Mouse (Mus musculus) liver, adult 2 months (tissue): Measurements from ENCODE around the gene Rgs7. TPM values are rescaled to one million over a fixed set of nuclear protein-coding genes. Genes with fewer than 3 reads are reported as not detected.
A peak's percentile ranks its signal among the peaks of the same experiment; 100 is the strongest.

Experiments
- DNase-seq: peaks from one replicate; pipeline ENCODE4 v3.0.0-alpha.2; 2011; ENCODE audit warnings: low read depth, low spot score; ENCODE audit errors: extremely low read depth
- H3K27ac ChIP-seq: fragments of 200-500 bp; replicated peaks from 2 replicates; pipeline ENCODE4 v1.5.1; 2012; ENCODE audit warnings: low read depth, mild to moderate bottlenecking, control low read depth, inconsistent platforms, low read length; ENCODE audit not compliant: insufficient read depth
- H3K27me3 ChIP-seq: fragments of 200-500 bp; 2 replicates; pipeline ENCODE4 v1.6.1; 2012; ENCODE audit warnings: mild to moderate bottlenecking, moderate library complexity, low read length, inconsistent platforms; ENCODE audit not compliant: control insufficient read depth, insufficient read depth
- H3K36me3 ChIP-seq: fragments of 200-500 bp; 2 replicates; pipeline ENCODE4 v1.6.1; 2012; ENCODE audit warnings: low read length, inconsistent platforms; ENCODE audit not compliant: control insufficient read depth, insufficient read depth
- H3K4me1 ChIP-seq: fragments of 200-500 bp; 2 replicates; pipeline ENCODE4 v1.6.1; 2011; ENCODE audit warnings: low read length; ENCODE audit not compliant: control insufficient read depth, insufficient read depth
- H3K4me3 ChIP-seq: fragments of 200-500 bp; 2 replicates; pipeline ENCODE4 v1.5.1; 2011; ENCODE audit warnings: low read depth, mild to moderate bottlenecking, control low read depth, low read length, moderate library complexity; ENCODE audit not compliant: insufficient read depth
- H3K79me2 ChIP-seq: fragments of 200-500 bp; 2 replicates; pipeline ENCODE4 v1.6.1; 2012; ENCODE audit warnings: inconsistent platforms, mild to moderate bottlenecking, low read length, moderate library complexity; ENCODE audit not compliant: control insufficient read depth, insufficient read depth
- H3K9ac ChIP-seq: fragments of 200-500 bp; 2 replicates; pipeline ENCODE4 v1.6.1; 2012; ENCODE audit warnings: low read depth, mild to moderate bottlenecking, control low read depth, inconsistent platforms, low read length
- CTCF ChIP-seq: fragments of 200-500 bp; IDR thresholded peaks from 2 replicates; pipeline ENCODE4 v1.5.1; 2011; ENCODE audit warnings: low read depth, low read length, control low read depth
- POLR2A ChIP-seq: fragments of 200-500 bp; IDR thresholded peaks from 2 replicates; pipeline ENCODE4 v1.6.1; 2011; ENCODE audit warnings: low read length, control low read depth; ENCODE audit not compliant: insufficient read depth; ENCODE audit errors: extremely low read depth
- WGBS: fragments of 180-500 bp; shearing (Covaris S2); methylation state at CpG from one replicate; pipeline ENCODE4 v1.1.7; 2018; 5-methylcytosine and 5-hydroxymethylcytosine counted together
- polyA plus RNA-seq: library from polyadenylated mRNA; depleted of rRNA; stranded (reverse); fragments of >200 nt; gene quantifications from 2 replicates; pipeline ENCODE4 v1.2.3, GENCODE M21; 2012
- total RNA-seq: library from RNA; depleted of rRNA; stranded (reverse); fragments of >200 nt; gene quantifications from 2 replicates; pipeline ENCODE4 v1.2.3, GENCODE M21; 2014

Gene Rgs7
- total and polyA plus RNA-seq, 2 experiments: 0.09 to 0.11 TPM

- H3K4me1 ChIP-seq: no peaks in the 10 kb centered on the region
- TF ChIP-seq POLR2A: no peak
- WGBS: 93% methylated on average over 1 of the region's 1 CpGs
- no peak overlapping the region for H3K27ac ChIP-seq
- DNase-seq: no peak
- no peaks in the 10 kb centered on the region for H3K27me3 ChIP-seq
- H3K4me3 ChIP-seq: no peak overlapping the region
- no peaks in the 10 kb centered on the region for H3K36me3 ChIP-seq
- H3K79me2 ChIP-seq: no peaks in the 10 kb centered on the region
- H3K9ac ChIP-seq: no peak overlapping the region
Observed at GRCm38 (mm10) chr1:175346162-175346561, 146.1 kb downstream of the Rgs7 start.

DNA sequence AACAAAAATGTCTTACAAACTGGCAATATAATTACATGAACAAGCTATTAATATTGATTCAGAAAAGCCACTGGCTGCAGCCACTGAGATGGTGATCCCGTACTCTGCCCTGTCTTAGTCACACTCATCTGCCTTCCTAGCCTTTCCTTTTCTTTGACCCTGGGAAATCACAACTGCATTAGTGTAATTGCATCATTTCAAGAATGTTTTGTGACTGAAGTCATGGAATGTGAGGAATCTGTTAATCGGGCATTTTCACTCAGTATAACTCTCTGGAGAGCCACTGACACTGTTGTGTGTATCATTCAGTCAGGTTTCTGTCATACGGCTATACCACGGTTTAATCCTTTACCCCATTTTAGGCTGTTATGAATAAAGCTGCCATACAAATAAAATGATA, 156.1 kb downstream of the Rgs7 start:
- 80% methylated on average over 4 of the region's 4 CpGs for WGBS
- H3K27ac ChIP-seq: no peak overlapping the region
- H3K9ac ChIP-seq: no peak overlapping the region
- TF ChIP-seq CTCF: no peak
- no peak for TF ChIP-seq POLR2A
- no peaks in the 10 kb centered on the region for H3K27me3 ChIP-seq
- no peaks in the 10 kb centered on the region for H3K36me3 ChIP-seq
- peak; percentile 16 for DNase-seq
- no peak overlapping the region for H3K4me3 ChIP-seq
- no peaks in the 10 kb centered on the region for H3K79me2 ChIP-seq
- no peaks in the 10 kb centered on the region for H3K4me1 ChIP-seq

GRCm38 (mm10) chr1:175333041-175333854, 159.1 kb downstream of the Rgs7 start:
- H3K27ac ChIP-seq: no peak overlapping the region
- H3K79me2 ChIP-seq: no peaks in the 10 kb centered on the region
- TF ChIP-seq CTCF (no peak), POLR2A (no peak)
- H3K4me3 ChIP-seq: no peak overlapping the region
- H3K4me1 ChIP-seq: no peaks in the 10 kb centered on the region
- H3K27me3 ChIP-seq: no peaks in the 10 kb centered on the region
- H3K9ac ChIP-seq: no peak overlapping the region
- DNase-seq: no peak
- 86% methylated on average over 9 of the region's 9 CpGs for WGBS
- H3K36me3 ChIP-seq: no peaks in the 10 kb centered on the region

DNA sequence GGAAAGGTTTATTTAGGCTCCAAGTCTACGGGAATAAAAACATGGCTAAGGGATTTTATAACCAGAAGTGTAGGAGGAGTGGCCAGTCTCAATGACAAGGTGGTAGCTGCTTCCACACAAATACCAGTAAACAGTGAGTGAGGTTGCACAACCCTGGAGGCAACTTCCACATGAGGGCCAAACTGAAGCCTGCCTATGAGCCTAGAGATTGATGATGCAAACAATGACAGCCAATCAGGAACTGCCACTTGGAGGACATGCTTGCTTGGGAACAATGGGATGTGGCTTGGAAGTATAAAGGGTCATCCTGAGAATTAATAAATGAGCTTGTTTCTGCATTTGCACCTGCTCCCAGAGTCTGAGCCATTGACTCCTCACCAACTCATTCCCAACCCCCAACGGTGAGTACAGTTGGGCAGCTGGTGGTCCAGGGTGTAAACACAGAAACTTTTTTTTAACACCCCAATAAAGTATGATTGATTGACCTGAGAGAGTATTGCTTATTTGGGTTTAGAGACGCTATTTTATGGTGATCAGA, 162.3 kb downstream of the Rgs7 start:
- no peaks in the 10 kb centered on the region for H3K36me3 ChIP-seq
- no peaks in the 10 kb centered on the region for H3K27me3 ChIP-seq
- TF ChIP-seq CTCF: no peak
- TF ChIP-seq POLR2A: no peak
- no peaks in the 10 kb centered on the region for H3K4me1 ChIP-seq
- no peak overlapping the region for H3K4me3 ChIP-seq
- no peak for DNase-seq
- H3K79me2 ChIP-seq: no peaks in the 10 kb centered on the region
- no peak overlapping the region for H3K27ac ChIP-seq
- 77% methylated on average over 3 of the region's 3 CpGs for WGBS
- no peak overlapping the region for H3K9ac ChIP-seq

DNA sequence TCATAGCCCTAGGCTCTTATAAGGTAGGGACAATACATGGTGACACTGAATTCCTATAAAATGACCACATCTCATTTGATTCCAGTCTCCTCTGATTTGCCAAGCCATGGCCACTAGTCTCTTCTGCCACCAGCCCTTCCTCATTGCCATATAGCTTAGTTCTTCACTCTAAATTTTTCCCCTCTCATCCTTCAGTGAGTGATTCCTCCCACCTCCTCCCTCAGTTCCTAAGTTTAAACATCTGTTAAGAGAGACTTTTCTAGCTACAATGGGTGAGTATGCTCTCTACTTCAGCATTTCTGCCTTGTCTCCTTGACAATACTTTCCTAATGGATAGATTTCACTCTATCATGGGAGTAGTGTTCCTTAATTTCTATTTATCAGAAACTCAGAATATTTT, 169.5 kb downstream of the Rgs7 start:
- H3K4me3 ChIP-seq: no peak overlapping the region
- no peak for TF ChIP-seq CTCF
- no peak for TF ChIP-seq POLR2A
- H3K9ac ChIP-seq: no peak overlapping the region
- H3K79me2 ChIP-seq: no peaks in the 10 kb centered on the region
- no peaks in the 10 kb centered on the region for H3K36me3 ChIP-seq
- no peaks in the 10 kb centered on the region for H3K4me1 ChIP-seq
- DNase-seq: no peak
- H3K27ac ChIP-seq: no peak overlapping the region
- H3K27me3 ChIP-seq: no peaks in the 10 kb centered on the region

DNA sequence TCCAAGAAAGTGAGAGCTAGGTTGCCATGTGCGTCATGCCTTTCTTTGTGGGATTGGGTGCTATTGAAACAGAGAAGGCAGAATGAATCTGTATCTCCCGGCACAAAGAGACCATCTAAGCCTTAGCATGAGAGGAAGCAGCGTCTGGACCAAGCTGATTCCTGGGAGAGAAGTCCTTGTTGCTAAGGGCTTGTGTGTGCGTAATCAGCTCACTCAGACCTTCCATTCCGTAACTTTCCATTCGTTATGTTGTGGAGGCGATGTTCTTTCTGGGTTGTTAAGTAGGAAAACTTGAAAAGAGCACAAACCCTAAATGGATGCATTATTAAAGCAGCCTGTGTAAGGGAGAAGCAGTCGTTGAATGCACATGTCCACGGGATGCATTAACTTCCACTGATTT, 173.1 kb downstream of the Rgs7 start:
- Histone ChIP-seq H3K4me1 (no peaks in the 10 kb centered on the region), H3K27ac (no peak overlapping the region), H3K36me3 (no peaks in the 10 kb centered on the region), H3K4me3 (no peak overlapping the region), H3K9ac (no peak overlapping the region), H3K27me3 (no peaks in the 10 kb centered on the region), H3K79me2 (no peaks in the 10 kb centered on the region)
- no peak for TF ChIP-seq POLR2A
- TF ChIP-seq CTCF: no peak
- 90% methylated on average over 9 of the region's 9 CpGs for WGBS
- no peak for DNase-seq
